Mouse (Mus musculus): ENCODE measurements around the gene Pde7b. TPM values are rescaled to one million over a fixed set of nuclear protein-coding genes. Genes with fewer than 3 reads are reported as not detected.
"Not testable (repeated sequence)": the region's sequence is repeated elsewhere in the genome, so short reads cannot be mapped to it uniquely, and the experiment has no call there.

Gene Pde7b
- total RNA-seq, 2 experiments from 2014 or later, result 34.9 to 35.9 TPM

- DNase-seq, result peak; percentile 20
Observed at GRCm38 (mm10) chr10:20548833-20549710, 175.8 kb downstream of the Pde7b start.

- peak; percentile 40 for DNase-seq
Observed at GRCm38 (mm10) chr10:20547951-20548551, 176.8 kb downstream of the Pde7b start.

DNA sequence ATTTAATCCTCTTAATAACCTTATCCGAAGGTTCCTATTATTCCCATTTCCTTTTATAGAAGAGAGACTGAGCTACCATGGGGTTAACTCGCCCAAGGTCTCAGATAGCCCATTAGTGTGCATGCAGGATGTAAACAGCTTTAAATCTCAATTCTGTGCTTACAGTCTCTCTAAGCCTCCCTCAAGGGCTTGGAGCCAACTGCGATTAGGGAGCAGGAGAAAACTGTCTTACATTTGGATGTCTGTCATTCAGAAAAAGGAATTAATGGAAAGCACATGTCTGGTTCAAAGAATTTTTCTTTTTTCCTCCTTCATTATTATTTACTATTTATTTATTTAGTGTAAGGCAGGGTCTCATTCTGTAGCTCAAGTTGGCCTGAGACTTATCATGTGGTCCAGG, 181.8 kb downstream of the Pde7b start:
- DNase-seq, result no peak

DNA sequence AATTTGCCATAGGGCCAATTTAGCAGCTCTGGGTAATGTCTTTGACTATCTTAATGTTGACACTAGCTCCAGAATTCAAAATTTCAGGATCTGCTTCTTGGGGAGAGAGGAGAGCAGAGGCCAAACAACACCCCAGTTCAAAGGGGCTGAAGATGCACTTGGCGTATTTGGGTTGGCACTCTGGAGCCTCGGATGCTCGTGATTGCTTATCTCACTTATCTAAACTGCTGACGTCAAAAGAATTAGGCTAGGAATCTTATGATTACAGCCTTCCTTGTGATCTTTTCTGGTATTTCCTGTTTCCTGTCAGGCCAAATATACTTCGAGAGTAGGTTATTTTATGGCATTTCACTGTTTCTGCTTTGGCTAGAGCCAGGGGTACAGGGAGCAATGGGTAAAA, 191.1 kb downstream of the Pde7b start:
- no peak for DNase-seq

- no peak for DNase-seq
Observed at GRCm38 (mm10) chr10:20531921-20532320, 193.0 kb downstream of the Pde7b start.

- no peak for DNase-seq
Observed at GRCm38 (mm10) chr10:20528544-20529411, 196.1 kb downstream of the Pde7b start.

- DNase-seq, result no peak
Observed at GRCm38 (mm10) chr10:20527737-20528136, 197.1 kb downstream of the Pde7b start.

DNA sequence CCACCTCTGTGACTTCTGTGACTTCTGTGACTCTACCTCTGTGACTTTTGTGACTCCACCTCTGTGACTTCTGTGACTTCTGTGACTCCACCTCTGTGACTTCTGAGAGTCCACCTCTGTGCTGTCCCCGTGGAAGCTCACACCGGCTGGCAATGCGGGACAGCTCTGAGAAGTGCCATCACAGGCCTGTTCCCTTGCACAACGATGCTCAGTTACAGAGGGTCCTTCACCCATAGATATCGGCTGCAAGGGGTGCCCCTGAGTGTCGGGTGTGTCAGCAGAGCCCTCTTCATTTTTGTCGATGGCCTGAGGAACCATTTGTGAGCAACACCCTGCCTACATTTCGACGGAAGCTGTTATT, 206.4 kb downstream of the Pde7b start:
- DNase-seq, result no peak

DNA sequence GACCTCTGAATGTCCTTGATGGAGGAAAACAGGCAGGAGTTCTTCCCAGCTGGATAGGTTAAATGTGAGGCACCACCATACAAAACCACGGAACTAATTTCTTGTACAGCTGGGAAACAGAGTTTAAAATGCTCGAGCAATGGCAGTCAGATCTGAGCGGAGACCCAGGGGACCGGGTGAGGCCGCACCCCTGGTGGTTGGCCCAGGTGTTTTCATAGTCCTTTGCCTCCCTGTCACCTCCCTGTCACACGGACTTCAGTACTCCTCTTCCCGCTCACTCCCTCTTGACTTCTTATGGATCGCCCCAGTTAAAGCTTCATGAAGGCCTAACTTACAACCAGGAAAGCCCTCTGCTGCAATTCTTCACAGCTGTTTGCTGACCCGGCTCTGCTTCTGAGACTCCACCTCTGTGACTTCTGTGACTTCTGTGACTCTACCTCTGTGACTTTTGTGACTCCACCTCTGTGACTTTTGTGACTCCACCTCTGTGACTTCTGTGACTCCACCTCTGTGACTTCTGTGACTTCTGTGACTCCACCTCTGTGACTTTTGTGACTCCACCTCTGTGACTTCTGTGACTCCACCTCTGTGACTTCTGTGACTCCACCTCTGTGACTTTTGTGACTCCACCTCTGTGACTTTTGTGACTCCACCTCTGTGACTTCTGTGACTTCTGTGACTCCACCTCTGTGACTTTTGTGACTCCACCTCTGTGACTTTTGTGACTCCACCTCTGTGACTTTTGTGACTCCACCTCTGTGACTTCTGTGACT, 206.9 kb downstream of the Pde7b start:
- not testable (repeated sequence) for DNase-seq

GRCm38 (mm10) chr10:20513891-20514290, 211.0 kb downstream of the Pde7b start:
- no peak for DNase-seq

DNA sequence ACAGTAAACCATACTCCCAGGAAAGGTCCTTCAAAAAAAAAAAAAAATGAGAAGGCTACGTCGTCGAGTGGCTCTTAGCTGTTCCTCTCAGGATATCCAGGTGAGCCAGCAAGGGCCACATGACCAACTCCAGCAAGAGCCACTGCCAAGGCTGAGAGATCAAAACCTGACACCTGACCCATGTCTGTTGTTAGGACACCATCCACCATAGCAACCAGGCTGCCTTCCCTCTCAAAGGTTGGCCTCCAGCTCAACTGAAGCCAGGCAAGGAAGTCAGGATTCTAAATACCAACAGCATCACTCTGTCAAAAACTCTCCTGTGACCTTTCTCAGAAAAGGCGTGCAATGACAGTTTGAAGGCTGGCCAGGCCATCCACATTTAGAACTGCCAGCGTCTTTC, 211.4 kb downstream of the Pde7b start:
- peak; percentile 75 for DNase-seq

- no peak for DNase-seq
Observed at GRCm38 (mm10) chr10:20509819-20510218, 215.1 kb downstream of the Pde7b start.

GRCm38 (mm10) chr10:20508497-20508896, 216.4 kb downstream of the Pde7b start:
- no peak for DNase-seq

DNA sequence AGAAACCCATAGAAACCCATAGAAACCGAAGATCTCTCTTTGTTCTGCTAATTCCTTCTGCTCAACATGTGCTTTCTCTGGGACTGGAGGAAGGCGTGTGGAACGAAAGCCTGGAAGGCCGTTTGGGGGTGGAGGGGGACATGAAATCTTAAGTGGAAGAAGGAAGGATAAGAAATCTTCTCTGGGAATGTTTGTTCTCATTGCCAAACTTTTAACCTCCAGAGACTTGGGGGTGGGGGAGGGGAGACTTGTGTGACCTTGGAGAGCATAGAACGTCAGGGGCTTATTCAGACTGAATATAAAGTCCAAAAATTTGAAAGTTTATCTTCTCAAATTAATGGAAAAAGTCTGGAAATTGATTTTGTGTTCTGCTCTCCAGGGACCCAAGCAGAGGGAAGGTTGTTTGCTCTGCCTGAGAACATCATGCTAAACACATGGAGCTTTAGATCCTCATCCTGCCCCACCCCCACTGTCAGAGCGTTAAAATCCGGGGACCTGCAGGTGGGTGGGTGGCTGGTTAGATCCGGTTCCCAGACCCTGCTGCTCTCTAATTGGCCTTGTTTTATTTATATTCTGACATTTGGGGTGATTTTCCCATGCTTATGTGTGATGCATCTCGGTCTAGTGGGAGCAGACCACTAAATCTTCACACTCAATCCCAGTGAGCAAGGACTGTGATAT, 217.0 kb downstream of the Pde7b start:
- peak; percentile 64 for DNase-seq

DNA sequence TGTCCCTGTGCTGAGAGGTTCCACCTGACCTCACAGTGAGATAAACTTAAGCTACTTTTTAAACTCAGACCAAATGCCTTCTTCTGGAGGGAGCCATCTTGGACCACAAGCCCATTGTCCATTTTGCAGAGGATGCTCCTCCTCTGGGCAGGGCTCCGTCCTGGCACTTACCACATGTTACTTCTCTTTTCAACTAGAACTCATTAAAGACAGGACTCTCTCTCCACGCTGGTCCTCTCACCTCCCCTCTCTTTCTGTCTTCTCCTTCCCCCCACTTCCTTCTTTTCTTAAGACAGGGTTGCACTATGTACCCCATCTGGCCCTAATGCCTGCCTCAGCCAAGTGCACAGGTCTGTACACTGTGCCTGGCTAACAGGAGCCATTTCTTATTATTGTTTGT, 217.8 kb downstream of the Pde7b start:
- DNase-seq, result no peak

DNA sequence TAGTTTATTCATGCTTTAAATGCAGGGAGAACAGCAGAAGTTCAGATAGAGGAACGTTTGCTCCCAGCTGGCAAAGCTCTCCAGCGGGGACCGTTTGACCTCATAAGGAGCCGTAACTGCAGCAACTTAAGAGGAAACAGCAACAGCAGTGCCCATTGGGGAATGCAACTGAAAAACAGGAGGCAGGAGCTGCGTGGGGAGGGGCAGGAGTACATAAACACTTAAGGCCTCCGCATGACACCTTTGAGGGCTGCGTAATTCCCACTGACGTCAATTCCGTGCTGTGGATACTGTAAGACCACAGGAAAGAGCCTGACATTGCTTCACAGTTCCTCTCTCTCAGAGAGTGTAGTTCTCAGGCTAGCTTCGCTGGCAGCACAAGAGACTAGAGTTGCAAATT, 219.4 kb downstream of the Pde7b start:
- DNase-seq, result no peak

- DNase-seq, result no peak
Observed at GRCm38 (mm10) chr10:20504800-20505199, 220.1 kb downstream of the Pde7b start.

DNA sequence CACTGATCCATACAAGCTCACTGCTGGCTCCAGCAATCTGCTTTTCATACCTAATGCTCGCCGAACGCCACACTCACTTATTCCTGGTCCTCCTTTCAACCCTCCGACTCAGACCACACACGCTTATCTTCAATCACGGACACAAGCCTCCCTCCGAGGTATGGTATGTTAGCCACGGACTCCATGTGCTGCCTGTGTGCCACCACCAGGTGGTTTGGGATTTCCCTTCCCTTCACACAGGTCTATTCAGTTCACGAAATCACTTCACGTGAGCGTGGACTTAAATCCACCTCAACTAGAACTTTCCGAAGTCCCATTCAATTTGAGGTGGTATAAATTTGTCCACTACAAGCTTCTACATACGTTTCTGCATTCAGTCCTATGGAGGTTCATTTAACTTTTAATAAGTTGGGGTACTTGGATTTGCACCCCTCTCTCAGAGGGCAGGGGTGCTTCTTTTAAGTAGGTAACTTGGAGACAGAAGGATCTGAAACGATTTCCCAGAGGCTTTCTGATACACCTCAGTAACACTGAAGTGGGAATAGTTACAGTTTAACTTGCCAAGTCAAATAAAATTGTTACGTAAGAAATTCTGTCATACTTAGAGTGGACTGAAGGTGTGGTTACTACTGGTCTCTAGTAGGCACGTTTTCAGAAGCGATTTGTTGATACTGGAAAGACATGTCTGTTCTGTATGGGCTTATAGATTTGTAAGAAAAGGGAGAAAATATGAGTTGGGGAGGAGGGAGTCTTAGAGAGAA, 221.4 kb downstream of the Pde7b start:
- no peak for DNase-seq

DNA sequence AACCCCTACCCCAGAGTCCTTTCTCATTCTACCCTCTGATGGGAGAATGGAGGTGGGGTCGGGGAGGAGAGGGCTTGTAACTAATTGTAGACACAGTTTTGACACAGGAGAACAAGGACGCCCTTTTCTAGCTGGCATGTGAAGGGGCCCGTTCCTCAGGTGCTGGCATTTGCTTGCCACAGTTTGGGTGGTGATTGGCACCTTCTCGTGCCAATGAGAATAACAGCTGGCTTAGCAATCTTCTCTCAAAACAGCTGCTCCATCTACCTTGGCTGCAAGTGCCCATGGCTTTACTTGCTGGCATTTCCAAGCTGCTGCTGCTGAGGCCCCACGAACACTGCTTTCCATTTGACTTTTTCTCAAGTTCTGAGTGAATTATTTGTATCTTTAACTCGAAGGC, 223.7 kb downstream of the Pde7b start:
- DNase-seq, result no peak

DNA sequence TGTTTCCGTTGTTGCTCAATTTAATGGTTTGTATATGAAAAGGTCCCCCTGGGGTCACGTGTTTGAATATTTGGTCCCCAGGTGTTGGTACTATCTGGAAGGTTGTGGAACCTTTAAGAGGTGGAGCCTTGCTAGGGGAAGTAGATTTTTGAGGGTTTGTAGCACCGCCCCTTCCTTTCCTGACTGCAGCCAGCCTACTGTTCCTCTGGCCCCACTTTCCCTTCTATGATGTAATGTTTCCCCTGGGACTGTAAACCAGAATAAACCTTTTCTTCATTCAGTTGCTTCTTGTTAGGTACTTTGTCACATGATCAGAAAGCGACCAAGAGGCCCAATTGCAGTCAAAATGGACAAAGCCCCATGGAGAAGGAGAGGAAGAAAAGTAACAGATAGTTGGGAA, 229.8 kb downstream of the Pde7b start:
- DNase-seq, result no peak

Measured in gastrocnemius, postnatal 25 days (tissue).